Mouse (Mus musculus) hindbrain, embryonic 16.5 days (tissue): ENCODE measurements around the gene Pigm. TPM values are rescaled to one million over a fixed set of nuclear protein-coding genes. Genes with fewer than 3 reads are reported as not detected.

Experiments
- ATAC-seq: fragments of 200-750 bp; cut with Nextera tagmentation; 2 replicates; pipeline ENCODE4 v1.8.0; 2017; ENCODE audit warnings: moderate TSS enrichment, moderate library complexity
- H3K27ac ChIP-seq: fragments of 300-500 bp; sonication (generic); 2 replicates; pipeline ENCODE4 v1.5.1; 2014; ENCODE audit warnings: low read depth, mild to moderate bottlenecking, control low read depth, low read length, moderate library complexity
- H3K27me3 ChIP-seq: fragments of 300-500 bp; sonication (generic); replicated peaks from 2 replicates; pipeline ENCODE4 v1.6.1; 2014; ENCODE audit warnings: low read length; ENCODE audit not compliant: control insufficient read depth, insufficient read depth
- H3K36me3 ChIP-seq: fragments of 300-500 bp; sonication (generic); 2 replicates; pipeline ENCODE4 v1.6.1; 2014; ENCODE audit warnings: mild to moderate bottlenecking, low read length, moderate library complexity, mixed read lengths; ENCODE audit not compliant: control insufficient read depth, insufficient read depth
- H3K4me1 ChIP-seq: fragments of 300-500 bp; sonication (generic); 2 replicates; pipeline ENCODE4 v1.6.1; 2014; ENCODE audit warnings: low read depth, low read length; ENCODE audit not compliant: control insufficient read depth, insufficient read depth
- H3K4me2 ChIP-seq: fragments of 300-500 bp; sonication (generic); 2 replicates; pipeline ENCODE4 v1.6.1; 2014; ENCODE audit warnings: mild to moderate bottlenecking, low read length, control low read depth, moderate library complexity
- H3K4me3 ChIP-seq: fragments of 300-500 bp; sonication (generic); 2 replicates; pipeline ENCODE4 v1.5.1; 2014; ENCODE audit warnings: mild to moderate bottlenecking, low read length, control low read depth, moderate library complexity
- H3K9ac ChIP-seq: fragments of 300-500 bp; sonication (generic); 2 replicates; pipeline ENCODE4 v1.6.1; 2014; ENCODE audit warnings: low read depth, mild to moderate bottlenecking, control low read depth, low read length, moderate library complexity
- H3K9me3 ChIP-seq: fragments of 300-500 bp; sonication (generic); 2 replicates; pipeline ENCODE4 v1.6.1; 2014; ENCODE audit warnings: mild to moderate bottlenecking, low read length, moderate library complexity; ENCODE audit not compliant: control insufficient read depth
- WGBS: fragments of 180-500 bp; shearing (Covaris S2); extraction: QIAGEN DNeasy Blood & Tissue Kit; methylation state at CpG from one replicate; pipeline ENCODE4 v1.1.7; 2014; 5-methylcytosine and 5-hydroxymethylcytosine counted together
- polyA plus RNA-seq: library from polyadenylated mRNA; unstranded; fragments of >200 nt; fragmentation: Nextera tagmentation; extraction: Ambion mirVana; gene quantifications from 2 replicates; pipeline ENCODE4 v1.2.1, GENCODE M21; 2015

The Pigm gene
- polyA plus RNA-seq, 1 experiment from 2014 or later, result 3.1 TPM

GRCm38 (mm10) chr1:172396996-172397752, 20.8 kb downstream of the Pigm start:
- no peaks in the 10 kb centered on the region for H3K9me3 ChIP-seq
- H3K27me3 ChIP-seq, result no peaks in the 10 kb centered on the region
- no peak overlapping the region for H3K9ac ChIP-seq
- H3K36me3 ChIP-seq, result no peaks in the 10 kb centered on the region
- H3K4me1 ChIP-seq, result peaks cover 2% of the 10 kb centered on the region
- WGBS, result 71% methylated on average over 9 of the region's 9 CpGs
- no peak overlapping the region for H3K4me2 ChIP-seq
- no peak for ATAC-seq
- no peak overlapping the region for H3K4me3 ChIP-seq
- no peak overlapping the region for H3K27ac ChIP-seq

GRCm38 (mm10) chr1:172406077-172406706, 29.8 kb downstream of the Pigm start:
- no peak overlapping the region for H3K9ac ChIP-seq
- H3K4me2 ChIP-seq, result no peak overlapping the region
- H3K27me3 ChIP-seq, result no peaks in the 10 kb centered on the region
- no peaks in the 10 kb centered on the region for H3K36me3 ChIP-seq
- no peaks in the 10 kb centered on the region for H3K9me3 ChIP-seq
- ATAC-seq, result peak; percentile 17
- no peak overlapping the region for H3K27ac ChIP-seq
- H3K4me3 ChIP-seq, result no peak overlapping the region
- WGBS, result 32% methylated on average over 16 of the region's 16 CpGs
- H3K4me1 ChIP-seq, result peaks cover 2% of the 10 kb centered on the region; the same call in 1 of the 2 replicates

GRCm38 (mm10) chr1:172408996-172409395, 32.6 kb downstream of the Pigm start:
- no peak overlapping the region for H3K4me2 ChIP-seq
- H3K9ac ChIP-seq, result no peak overlapping the region
- H3K36me3 ChIP-seq, result no peaks in the 10 kb centered on the region
- no peaks in the 10 kb centered on the region for H3K27me3 ChIP-seq
- peaks cover 2% of the 10 kb centered on the region; the same call in 1 of the 2 replicates for H3K4me1 ChIP-seq
- no peak overlapping the region for H3K4me3 ChIP-seq
- ATAC-seq, result no peak
- H3K9me3 ChIP-seq, result no peaks in the 10 kb centered on the region
- WGBS, result 8% methylated on average over 6 of the region's 6 CpGs
- H3K27ac ChIP-seq, result no peak overlapping the region

GRCm38 (mm10) chr1:172409431-172409830, 33.1 kb downstream of the Pigm start:
- Histone ChIP-seq H3K4me2 (peak overlapping the region; percentile 32), H3K27me3 (no peaks in the 10 kb centered on the region), H3K27ac (no peak overlapping the region), H3K9ac (no peak overlapping the region), H3K36me3 (no peaks in the 10 kb centered on the region), H3K4me1 (peaks cover 2% of the 10 kb centered on the region; the same call in 1 of the 2 replicates), H3K9me3 (no peaks in the 10 kb centered on the region), H3K4me3 (no peak overlapping the region)
- 10% methylated on average over 5 of the region's 5 CpGs for WGBS
- no peak for ATAC-seq

DNA sequence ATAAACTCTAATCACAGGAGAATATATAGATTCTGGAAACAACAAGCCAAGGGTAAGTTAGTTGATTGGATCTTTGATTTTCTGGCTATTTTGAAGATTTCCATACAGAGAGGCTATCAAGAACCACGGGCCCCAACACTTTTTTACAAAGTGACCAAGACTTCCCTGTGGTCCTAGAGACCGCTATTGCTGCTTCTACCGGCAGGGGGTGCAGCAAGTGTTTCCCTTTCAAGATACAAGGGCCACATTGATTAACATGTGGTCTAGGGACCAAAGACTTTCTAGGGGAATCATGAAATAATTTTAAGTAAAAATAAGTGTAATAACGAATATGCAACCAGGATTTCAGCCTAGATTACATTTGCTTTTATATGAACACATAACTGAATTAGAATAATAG, 34.5 kb downstream of the Pigm start:
- Histone ChIP-seq H3K36me3 (no peaks in the 10 kb centered on the region), H3K4me2 (no peak overlapping the region), H3K9me3 (no peaks in the 10 kb centered on the region), H3K4me3 (no peak overlapping the region), H3K27ac (no peak overlapping the region), H3K9ac (no peak overlapping the region), H3K27me3 (no peaks in the 10 kb centered on the region), H3K4me1 (peaks cover 2% of the 10 kb centered on the region; the same call in 1 of the 2 replicates)
- no peak for ATAC-seq
- WGBS, result 4% methylated on average over 4 of the region's 4 CpGs

- no peaks in the 10 kb centered on the region for H3K27me3 ChIP-seq
- no peak overlapping the region for H3K27ac ChIP-seq
- no peak overlapping the region; the same call in 1 of the 2 replicates for H3K4me2 ChIP-seq
- H3K4me1 ChIP-seq, result peaks cover 2% of the 10 kb centered on the region; the same call in 1 of the 2 replicates
- H3K9me3 ChIP-seq, result no peaks in the 10 kb centered on the region
- 0% methylated on average over 5 of the region's 5 CpGs for WGBS
- no peaks in the 10 kb centered on the region for H3K36me3 ChIP-seq
- H3K9ac ChIP-seq, result no peak overlapping the region
- peak; percentile 89 for ATAC-seq
- no peak overlapping the region for H3K4me3 ChIP-seq
Observed at GRCm38 (mm10) chr1:172412204-172412603, 35.9 kb downstream of the Pigm start.

GRCm38 (mm10) chr1:172413491-172414230, 37.3 kb downstream of the Pigm start:
- Histone ChIP-seq H3K4me3 (no peak overlapping the region), H3K9ac (no peak overlapping the region), H3K27ac (no peak overlapping the region), H3K4me1 (peaks cover 2% of the 10 kb centered on the region; the same call in 1 of the 2 replicates), H3K9me3 (no peaks in the 10 kb centered on the region), H3K27me3 (no peaks in the 10 kb centered on the region), H3K36me3 (no peaks in the 10 kb centered on the region), H3K4me2 (no peak overlapping the region)
- ATAC-seq, result no peak
- WGBS, result 88% methylated on average over 4 of the region's 4 CpGs

DNA sequence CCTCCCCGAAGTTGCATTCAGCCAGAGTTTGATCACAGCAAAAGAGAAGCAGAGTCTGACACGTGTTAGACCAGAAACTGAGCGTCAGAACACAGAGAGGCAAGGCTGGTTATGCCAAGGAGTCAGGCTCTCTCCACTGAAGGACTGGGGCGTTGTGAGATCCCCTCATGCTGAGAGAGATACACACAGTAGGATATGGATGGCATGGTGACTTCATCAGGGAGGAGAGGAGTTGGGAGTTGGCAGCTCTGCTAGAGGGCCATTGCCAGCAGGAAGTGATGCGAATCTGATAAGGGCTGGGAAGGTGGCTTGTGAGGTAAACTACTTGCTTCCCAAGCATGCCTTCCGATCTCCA, 37.9 kb downstream of the Pigm start:
- no peak overlapping the region for H3K9ac ChIP-seq
- H3K4me1 ChIP-seq, result peaks cover 2% of the 10 kb centered on the region; the same call in 1 of the 2 replicates
- H3K4me3 ChIP-seq, result no peak overlapping the region
- no peak for ATAC-seq
- H3K4me2 ChIP-seq, result no peak overlapping the region
- H3K27ac ChIP-seq, result no peak overlapping the region
- H3K9me3 ChIP-seq, result no peaks in the 10 kb centered on the region
- H3K27me3 ChIP-seq, result no peaks in the 10 kb centered on the region
- 85% methylated on average over 6 of the region's 6 CpGs for WGBS
- no peaks in the 10 kb centered on the region for H3K36me3 ChIP-seq

DNA sequence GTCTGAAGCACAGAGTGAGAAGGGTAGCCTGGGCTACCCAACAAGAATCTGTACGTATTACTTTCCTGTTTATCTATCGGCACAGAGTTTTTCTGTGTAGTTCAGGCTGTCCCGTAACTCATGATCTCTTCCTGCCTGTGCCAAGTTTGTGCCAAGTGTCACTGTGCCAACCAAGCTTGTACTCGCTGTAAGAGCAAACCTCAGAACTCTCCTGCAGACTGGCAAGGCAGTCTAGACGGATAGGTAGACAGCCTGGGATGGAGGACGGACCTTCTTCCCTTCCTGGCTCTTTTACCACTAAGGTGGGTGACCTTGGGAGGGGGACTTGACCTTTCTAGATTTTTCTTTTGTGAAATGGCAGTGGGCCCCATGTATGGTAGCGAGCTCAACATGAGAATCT, 38.7 kb downstream of the Pigm start:
- Histone ChIP-seq H3K9me3 (no peaks in the 10 kb centered on the region), H3K27me3 (no peaks in the 10 kb centered on the region), H3K4me3 (no peak overlapping the region), H3K4me2 (no peak overlapping the region), H3K4me1 (no peaks in the 10 kb centered on the region), H3K27ac (no peak overlapping the region), H3K36me3 (no peaks in the 10 kb centered on the region), H3K9ac (no peak overlapping the region)
- 86% methylated on average over 7 of the region's 7 CpGs for WGBS
- no peak for ATAC-seq
